Mouse (Mus musculus) liver, postnatal 0 days (tissue): ENCODE results near the gene Mau2.

Experiments used
- CTCF ChIP-seq: sonication (generic); IDR thresholded peaks from 2 replicates; pipeline ENCODE4 v1.5.1; 2016; ENCODE audit warnings: antibody characterized with exemption, low read depth
- EP300 ChIP-seq: IDR thresholded peaks from 2 replicates; pipeline ENCODE4 v1.6.1; 2016; ENCODE audit warnings: antibody characterized with exemption, low read depth, mild to moderate bottlenecking

DNA sequence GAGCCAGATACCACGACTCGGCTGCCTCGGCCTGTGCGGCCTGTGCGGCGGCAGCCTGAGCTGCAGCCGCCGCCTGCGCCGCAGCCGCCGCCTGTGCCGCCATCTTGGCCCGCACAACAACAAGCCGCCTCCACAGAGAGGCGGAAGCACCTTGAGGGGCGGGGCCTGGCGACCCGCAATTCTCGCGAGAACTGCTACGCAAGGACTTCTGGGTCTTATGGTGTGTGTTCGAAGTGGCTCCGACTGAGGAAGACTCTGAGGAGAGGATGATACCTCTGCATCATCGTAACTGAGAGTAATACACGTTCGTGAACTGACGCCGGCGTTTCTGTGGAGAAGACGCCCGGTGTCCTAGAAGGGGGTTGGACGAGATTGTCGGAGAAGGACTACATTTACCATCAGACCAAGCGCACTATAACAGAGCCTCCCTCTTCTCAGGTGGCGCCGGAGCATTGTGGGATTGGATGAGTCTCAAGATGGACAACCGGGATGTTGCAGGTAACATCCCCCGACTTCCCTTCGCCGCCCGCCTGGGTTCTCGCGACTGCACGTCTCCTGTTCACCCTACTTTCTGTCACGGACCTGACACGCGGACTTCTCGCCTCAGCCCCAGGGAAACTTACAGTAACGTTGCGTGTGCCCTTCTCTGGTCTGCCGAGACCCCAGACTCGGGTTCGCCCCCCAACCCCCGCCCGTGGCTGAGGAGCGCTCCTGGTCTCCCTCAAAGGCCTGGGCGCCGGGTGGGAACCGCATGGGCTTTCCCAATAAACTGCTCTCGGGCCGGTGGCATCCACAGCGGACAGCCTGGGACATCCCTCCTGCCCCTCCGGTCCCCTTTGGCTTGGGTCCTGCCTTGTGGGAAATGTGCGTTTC is at the start of gene Mau2, which contains the start of gene Sugp1:
- no peak for TF ChIP-seq CTCF
- peak; percentile 74 for TF ChIP-seq EP300
